Mouse (Mus musculus): ENCODE results near the gene Btbd16. TPM values are rescaled to one million over a fixed set of nuclear protein-coding genes. Genes with fewer than 3 reads are reported as not detected.

The Btbd16 gene
- 0.08 and 0.17 TPM in 2 replicates for polyA plus RNA-seq (2015; fragmentation: Nextera tagmentation; extraction: Ambion mirVana)

- H3K4me1 ChIP-seq (ENCODE audit: control insufficient read depth, insufficient read depth, low read length) = peaks cover 11% of the 10 kb centered on the region
- peak within 1 kb of the TSS; percentile 42; the same call in 1 of the 2 replicates for H3K27ac ChIP-seq (ENCODE audit: low read length)
- H3K4me2 ChIP-seq (ENCODE audit: low read depth, low read length) = no peak within 1 kb of the TSS
- no peak within 1 kb of the TSS for H3K9ac ChIP-seq (ENCODE audit: low read length)
- H3K27me3 ChIP-seq (ENCODE audit: control insufficient read depth, insufficient read depth, low read length) = no peaks in the 10 kb centered on the region
- H3K4me3 ChIP-seq (ENCODE audit: low read length) = no peak within 1 kb of the TSS
- H3K36me3 ChIP-seq (ENCODE audit: control insufficient read depth, insufficient read depth) = no peaks in the 10 kb centered on the region
- 37% methylated on average over 9 of the region's 9 CpGs for WGBS
- ATAC-seq (replicated peaks; ENCODE audit: extremely low read depth, insufficient read depth, low FRiP score) = 0 out of 2 replicates have a peak, but pooled peaks have one; percentile 12
- H3K9me3 ChIP-seq (replicated peaks; ENCODE audit: control insufficient read depth, low read length) = no peaks in the 10 kb centered on the region
Observed at GRCm38 (mm10) chr7:130773914-130774630, at the start of gene Btbd16. Btbd16 (plus strand) TSS chr7:130774069.

- WGBS = 47% methylated on average over 3 of the region's 3 CpGs
- peaks cover 27% of the 10 kb centered on the region for H3K4me1 ChIP-seq (ENCODE audit: control insufficient read depth, insufficient read depth, low read length)
- H3K9me3 ChIP-seq (replicated peaks; ENCODE audit: control insufficient read depth, low read length) = no peaks in the 10 kb centered on the region
- H3K9ac ChIP-seq (ENCODE audit: low read length) = no peak overlapping the region
- no peak overlapping the region for H3K4me3 ChIP-seq (ENCODE audit: low read length)
- H3K4me2 ChIP-seq (ENCODE audit: low read depth, low read length) = no peak overlapping the region
- ATAC-seq (replicated peaks; ENCODE audit: extremely low read depth, insufficient read depth, low FRiP score) = no peak
- H3K36me3 ChIP-seq (ENCODE audit: control insufficient read depth, insufficient read depth) = peaks cover 10% of the 10 kb centered on the region; the same call in 1 of the 2 replicates
- H3K27ac ChIP-seq (ENCODE audit: low read length) = peak overlapping the region; percentile 54; the same call in 1 of the 2 replicates
- no peaks in the 10 kb centered on the region for H3K27me3 ChIP-seq (ENCODE audit: control insufficient read depth, insufficient read depth, low read length)
Observed at GRCm38 (mm10) chr7:130726185-130726584, 47.7 kb upstream of the Btbd16 start.

- H3K4me1 ChIP-seq (ENCODE audit: control insufficient read depth, insufficient read depth, low read length) = peaks cover 27% of the 10 kb centered on the region
- H3K36me3 ChIP-seq (ENCODE audit: control insufficient read depth, insufficient read depth) = peaks cover 12% of the 10 kb centered on the region; the same call in 1 of the 2 replicates
- H3K4me2 ChIP-seq (ENCODE audit: low read depth, low read length) = peak overlapping the region; percentile 4; the same call in 1 of the 2 replicates
- no peak overlapping the region for H3K9ac ChIP-seq (ENCODE audit: low read length)
- no peaks in the 10 kb centered on the region for H3K27me3 ChIP-seq (ENCODE audit: control insufficient read depth, insufficient read depth, low read length)
- peak overlapping the region; percentile 54 for H3K27ac ChIP-seq (ENCODE audit: low read length)
- no peak overlapping the region for H3K4me3 ChIP-seq (ENCODE audit: low read length)
- H3K9me3 ChIP-seq (replicated peaks; ENCODE audit: control insufficient read depth, low read length) = no peaks in the 10 kb centered on the region
- 40% methylated on average over 8 of the region's 8 CpGs for WGBS
- ATAC-seq (replicated peaks; ENCODE audit: extremely low read depth, insufficient read depth, low FRiP score) = peak; percentile 58
Observed at GRCm38 (mm10) chr7:130726724-130727422, 47.0 kb upstream of the Btbd16 start.

GRCm38 (mm10) chr7:130727560-130727959 is 46.3 kb upstream of the Btbd16 start:
- 82% methylated on average over 4 of the region's 4 CpGs for WGBS
- ATAC-seq (replicated peaks; ENCODE audit: extremely low read depth, insufficient read depth, low FRiP score) = no peak

DNA sequence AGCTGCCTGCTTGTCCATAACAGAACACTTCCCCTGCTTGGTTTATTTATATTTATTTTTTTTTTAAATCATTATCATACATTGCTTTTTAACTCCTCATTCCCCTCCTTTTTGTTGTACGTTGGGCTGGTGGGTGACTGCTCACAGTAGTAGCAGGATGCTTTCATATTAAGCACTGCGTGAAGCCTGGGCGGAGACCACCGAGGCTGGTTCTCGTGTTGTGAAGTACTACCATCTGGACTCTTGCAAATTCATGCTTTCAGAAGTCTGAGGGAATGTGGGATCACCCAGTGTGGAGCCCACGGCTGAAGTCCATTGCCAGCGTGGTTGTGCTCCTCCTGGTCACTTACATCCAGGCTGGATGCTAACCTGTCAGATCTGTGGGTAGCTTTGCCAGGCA is 42.1 kb upstream of the Btbd16 start:
- H3K36me3 ChIP-seq (ENCODE audit: control insufficient read depth, insufficient read depth) = peaks cover 35% of the 10 kb centered on the region
- no peak for ATAC-seq (replicated peaks; ENCODE audit: extremely low read depth, insufficient read depth, low FRiP score)

More at GRCm38 (mm10) chr7:130727560-130727959, 46.3 kb upstream of the Btbd16 start:
- Histone ChIP-seq H3K4me3 (ENCODE audit: low read length) (no peak overlapping the region), H3K9me3 (replicated peaks; ENCODE audit: control insufficient read depth, low read length) (no peaks in the 10 kb centered on the region), H3K9ac (ENCODE audit: low read length) (no peak overlapping the region), H3K4me2 (ENCODE audit: low read depth, low read length) (no peak overlapping the region; the same call in 1 of the 2 replicates), H3K27ac (ENCODE audit: low read length) (peak overlapping the region; percentile 54), H3K27me3 (ENCODE audit: control insufficient read depth, insufficient read depth, low read length) (no peaks in the 10 kb centered on the region), H3K4me1 (ENCODE audit: control insufficient read depth, insufficient read depth, low read length) (peaks cover 22% of the 10 kb centered on the region), H3K36me3 (ENCODE audit: control insufficient read depth, insufficient read depth) (peaks cover 12% of the 10 kb centered on the region; the same call in 1 of the 2 replicates)

GRCm38 (mm10) chr7:130732908-130733307 is 41.0 kb upstream of the Btbd16 start:
- Histone ChIP-seq H3K9ac (ENCODE audit: low read length) (no peak overlapping the region), H3K36me3 (ENCODE audit: control insufficient read depth, insufficient read depth) (peaks cover 43% of the 10 kb centered on the region), H3K4me2 (ENCODE audit: low read depth, low read length) (no peak overlapping the region), H3K4me1 (ENCODE audit: control insufficient read depth, insufficient read depth, low read length) (no peaks in the 10 kb centered on the region; the same call in 1 of the 2 replicates), H3K27me3 (ENCODE audit: control insufficient read depth, insufficient read depth, low read length) (no peaks in the 10 kb centered on the region), H3K9me3 (replicated peaks; ENCODE audit: control insufficient read depth, low read length) (no peaks in the 10 kb centered on the region), H3K27ac (ENCODE audit: low read length) (no peak overlapping the region), H3K4me3 (ENCODE audit: low read length) (no peak overlapping the region)
- no peak for ATAC-seq (replicated peaks; ENCODE audit: extremely low read depth, insufficient read depth, low FRiP score)
- WGBS = 81% methylated on average over 6 of the region's 6 CpGs

More for the DNA sequence above, 42.1 kb upstream of the Btbd16 start:
- H3K4me3 ChIP-seq (ENCODE audit: low read length) = no peak overlapping the region
- no peaks in the 10 kb centered on the region for H3K27me3 ChIP-seq (ENCODE audit: control insufficient read depth, insufficient read depth, low read length)
- 85% methylated on average over 7 of the region's 7 CpGs for WGBS
- H3K4me2 ChIP-seq (ENCODE audit: low read depth, low read length) = no peak overlapping the region
- no peak overlapping the region for H3K9ac ChIP-seq (ENCODE audit: low read length)
- peaks cover 10% of the 10 kb centered on the region for H3K4me1 ChIP-seq (ENCODE audit: control insufficient read depth, insufficient read depth, low read length)
- no peaks in the 10 kb centered on the region for H3K9me3 ChIP-seq (replicated peaks; ENCODE audit: control insufficient read depth, low read length)
- H3K27ac ChIP-seq (ENCODE audit: low read length) = no peak overlapping the region

DNA sequence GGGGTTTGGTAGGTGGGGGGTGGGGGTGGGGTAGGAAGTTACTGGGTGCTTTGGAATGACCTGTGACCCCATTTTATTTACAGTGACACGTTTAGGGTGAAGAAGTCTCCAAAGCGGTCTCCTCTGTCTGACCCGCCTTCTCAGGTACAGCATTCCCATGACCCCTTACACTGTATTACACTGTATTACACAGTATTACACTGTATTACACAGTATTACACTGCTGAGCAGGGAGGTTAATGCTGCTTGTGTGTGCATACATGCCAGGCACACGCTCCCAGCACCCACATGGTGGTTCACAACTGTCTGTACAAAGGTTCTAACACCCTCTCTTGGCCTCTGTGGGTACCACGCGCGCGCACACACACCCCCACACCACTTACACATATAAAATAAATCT is 40.4 kb upstream of the Btbd16 start:
- 92% methylated on average over 8 of the region's 8 CpGs for WGBS
- ATAC-seq (replicated peaks; ENCODE audit: extremely low read depth, insufficient read depth, low FRiP score) = no peak
- Histone ChIP-seq H3K4me2 (ENCODE audit: low read depth, low read length) (no peak overlapping the region), H3K36me3 (ENCODE audit: control insufficient read depth, insufficient read depth) (peaks cover 43% of the 10 kb centered on the region), H3K27ac (ENCODE audit: low read length) (no peak overlapping the region), H3K27me3 (ENCODE audit: control insufficient read depth, insufficient read depth, low read length) (no peaks in the 10 kb centered on the region), H3K4me1 (ENCODE audit: control insufficient read depth, insufficient read depth, low read length) (peaks cover 2% of the 10 kb centered on the region; the same call in 1 of the 2 replicates), H3K9ac (ENCODE audit: low read length) (no peak overlapping the region), H3K4me3 (ENCODE audit: low read length) (no peak overlapping the region), H3K9me3 (replicated peaks; ENCODE audit: control insufficient read depth, low read length) (no peaks in the 10 kb centered on the region)

DNA sequence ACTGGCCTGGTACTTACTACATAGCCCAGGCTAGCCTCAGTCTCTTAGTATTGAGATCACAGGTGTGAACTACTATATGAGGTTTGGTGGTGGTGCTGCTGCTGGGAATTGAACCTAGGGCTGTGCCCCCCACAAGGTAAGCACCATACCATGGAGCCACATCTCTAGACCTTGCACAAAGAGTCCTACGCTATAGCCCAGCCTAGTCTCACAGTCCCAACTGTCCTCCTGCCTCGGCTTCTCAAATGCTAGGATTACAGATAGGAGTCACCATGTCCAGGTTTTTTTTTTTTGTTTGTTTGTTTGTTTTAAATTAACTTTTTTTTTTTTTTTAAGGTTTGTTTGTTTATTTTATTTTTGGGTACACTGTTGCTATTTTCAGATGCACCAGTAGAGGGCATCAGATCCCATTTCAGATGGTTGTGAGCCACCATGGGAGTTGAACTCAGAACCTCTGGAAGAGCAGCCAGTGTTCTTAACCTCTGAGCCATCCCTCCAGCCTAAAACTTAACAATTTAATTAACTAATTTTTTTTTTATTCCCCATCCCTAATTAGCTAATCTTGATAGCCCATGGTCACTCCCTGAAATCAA is 39.6 kb upstream of the Btbd16 start:
- no peak overlapping the region for H3K27ac ChIP-seq (ENCODE audit: low read length)
- no peak overlapping the region for H3K4me2 ChIP-seq (ENCODE audit: low read depth, low read length)
- ATAC-seq (replicated peaks; ENCODE audit: extremely low read depth, insufficient read depth, low FRiP score) = no peak
- H3K4me1 ChIP-seq (ENCODE audit: control insufficient read depth, insufficient read depth, low read length) = peaks cover 3% of the 10 kb centered on the region; the same call in 1 of the 2 replicates
- WGBS = 91% methylated on average over 2 of the region's 2 CpGs
- no peak overlapping the region for H3K4me3 ChIP-seq (ENCODE audit: low read length)
- no peak overlapping the region for H3K9ac ChIP-seq (ENCODE audit: low read length)
- H3K27me3 ChIP-seq (ENCODE audit: control insufficient read depth, insufficient read depth, low read length) = no peaks in the 10 kb centered on the region
- H3K36me3 ChIP-seq (ENCODE audit: control insufficient read depth, insufficient read depth) = peaks cover 42% of the 10 kb centered on the region
- no peaks in the 10 kb centered on the region for H3K9me3 ChIP-seq (replicated peaks; ENCODE audit: control insufficient read depth, low read length)
